Mouse (Mus musculus) intestine, embryonic 14.5 days (tissue): ENCODE data around the gene Sde2. TPM values are rescaled to one million over a fixed set of nuclear protein-coding genes. Genes with fewer than 3 reads are reported as not detected.

Source experiments
- ATAC-seq: fragments of 200-750 bp; cut with Nextera tagmentation; replicated peaks from 2 replicates; pipeline ENCODE4 v1.8.0; 2017; ENCODE audit warnings: low read depth, moderate number of reproducible peaks, moderate TSS enrichment, moderate library complexity; ENCODE audit not compliant: low FRiP score, low TSS enrichment
- DNase-seq: peaks from one replicate; pipeline ENCODE4 v3.0.0-alpha.2; 2018; ENCODE audit warnings: low spot score
- H3K27ac ChIP-seq: fragments of 300-500 bp; sonication (generic); 2 replicates; pipeline ENCODE4 v1.5.1; 2014; ENCODE audit warnings: low read depth, mild to moderate bottlenecking, control low read depth
- H3K27me3 ChIP-seq: fragments of 300-500 bp; sonication (generic); replicated peaks from 2 replicates; pipeline ENCODE4 v1.6.1; 2014; ENCODE audit warnings: low read length, control low read depth; ENCODE audit not compliant: control insufficient read depth, insufficient read depth
- H3K36me3 ChIP-seq: fragments of 300-500 bp; sonication (generic); 2 replicates; pipeline ENCODE4 v1.6.1; 2014; ENCODE audit warnings: low read length, control low read depth; ENCODE audit not compliant: control insufficient read depth, insufficient read depth
- H3K4me1 ChIP-seq: fragments of 300-500 bp; sonication (generic); replicated peaks from 2 replicates; pipeline ENCODE4 v1.6.1; 2014; ENCODE audit warnings: low read length, control low read depth, mixed read lengths; ENCODE audit not compliant: control insufficient read depth, insufficient read depth
- H3K4me2 ChIP-seq: fragments of 300-500 bp; sonication (generic); 2 replicates; pipeline ENCODE4 v1.6.1; 2014; ENCODE audit warnings: low read length
- H3K4me3 ChIP-seq: fragments of 300-500 bp; sonication (generic); 2 replicates; pipeline ENCODE4 v1.5.1; 2014; ENCODE audit warnings: low read depth, low read length, control low read depth, mixed read lengths
- H3K9ac ChIP-seq: fragments of 300-500 bp; sonication (generic); 2 replicates; pipeline ENCODE4 v1.6.1; 2014; ENCODE audit warnings: mild to moderate bottlenecking, low read length
- H3K9me3 ChIP-seq: fragments of 300-500 bp; sonication (generic); 2 replicates; pipeline ENCODE4 v1.6.1; 2016; ENCODE audit warnings: low read length, control low read depth; ENCODE audit not compliant: control insufficient read depth
- WGBS: fragments of 180-500 bp; shearing (Covaris S2); extraction: QIAGEN DNeasy Blood & Tissue Kit; methylation state at CpG from one replicate; pipeline ENCODE4 v1.1.7; 2014; 5-methylcytosine and 5-hydroxymethylcytosine counted together
- polyA plus RNA-seq: library from polyadenylated mRNA; unstranded; fragments of >200 nt; fragmentation: Nextera tagmentation; extraction: Ambion mirVana; gene quantifications from 2 replicates; pipeline ENCODE4 v1.2.1, GENCODE M21; 2014

Gene Sde2
- polyA plus RNA-seq, 1 experiment from 2014 or later, result 31.4 TPM

GRCm38 (mm10) chr1:180866001-180866400 is 15.1 kb downstream of the Sde2 start:
- ATAC-seq, result no peak
- no peak for DNase-seq
- H3K36me3 ChIP-seq, result peaks cover 67% of the 10 kb centered on the region
- 87% methylated on average over 7 of the region's 7 CpGs for WGBS
- no peaks in the 10 kb centered on the region for H3K9me3 ChIP-seq
- no peak overlapping the region for H3K4me2 ChIP-seq
- H3K27ac ChIP-seq, result no peak overlapping the region
- H3K9ac ChIP-seq, result no peak overlapping the region
- no peak overlapping the region for H3K4me3 ChIP-seq
- H3K4me1 ChIP-seq, result no peaks in the 10 kb centered on the region
- H3K27me3 ChIP-seq, result no peaks in the 10 kb centered on the region

- H3K4me3 ChIP-seq, result no peak overlapping the region
- ATAC-seq (no peak), DNase-seq (no peak)
- 52% methylated on average over 13 of the region's 13 CpGs for WGBS
- H3K36me3 ChIP-seq, result peaks cover 30% of the 10 kb centered on the region
- H3K27ac ChIP-seq, result no peak overlapping the region; the same call in 1 of the 2 replicates
- H3K27me3 ChIP-seq, result no peaks in the 10 kb centered on the region
- no peak overlapping the region for H3K4me2 ChIP-seq
- no peaks in the 10 kb centered on the region for H3K9me3 ChIP-seq
- no peaks in the 10 kb centered on the region for H3K4me1 ChIP-seq
- no peak overlapping the region for H3K9ac ChIP-seq
These were observed 19.3 kb downstream of the Sde2 start for GRCm38 (mm10) chr1:180870122-180870650.

- H3K27me3 ChIP-seq, result no peaks in the 10 kb centered on the region
- H3K36me3 ChIP-seq, result no peaks in the 10 kb centered on the region
- H3K9ac ChIP-seq, result no peak overlapping the region
- no peaks in the 10 kb centered on the region for H3K9me3 ChIP-seq
- H3K4me2 ChIP-seq, result no peak overlapping the region
- ATAC-seq, result no peak; the same call in 1 of the 2 replicates
- H3K4me3 ChIP-seq, result no peak overlapping the region
- H3K4me1 ChIP-seq, result no peaks in the 10 kb centered on the region
- peak; percentile 65 for DNase-seq
- H3K27ac ChIP-seq, result no peak overlapping the region
- 21% methylated on average over 9 of the region's 9 CpGs for WGBS
These were observed 23.0 kb downstream of the Sde2 start for GRCm38 (mm10) chr1:180873861-180874484.

DNA sequence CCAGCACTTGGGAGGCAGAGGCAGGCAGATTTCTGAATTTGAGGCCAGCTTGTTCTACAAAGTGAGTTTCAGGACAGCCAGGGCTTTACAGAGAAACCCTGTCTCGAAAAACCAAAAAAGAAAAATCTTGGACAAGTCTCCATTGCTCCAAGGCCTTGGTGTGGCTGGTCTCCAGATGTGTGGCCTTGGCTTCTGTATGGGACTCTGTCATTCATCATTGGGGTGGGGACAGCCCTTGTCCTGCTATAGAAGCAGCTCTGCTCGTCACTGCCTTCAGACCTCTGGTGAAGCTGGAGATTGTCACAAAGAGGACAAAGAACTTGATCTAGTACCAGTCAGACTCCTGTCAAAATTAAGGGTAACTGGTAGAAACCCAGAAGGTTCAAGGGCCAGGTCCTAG is 23.7 kb downstream of the Sde2 start:
- Histone ChIP-seq H3K9me3 (no peaks in the 10 kb centered on the region), H3K27me3 (no peaks in the 10 kb centered on the region), H3K36me3 (no peaks in the 10 kb centered on the region), H3K9ac (no peak overlapping the region), H3K4me2 (no peak overlapping the region), H3K27ac (no peak overlapping the region), H3K4me1 (no peaks in the 10 kb centered on the region), H3K4me3 (no peak overlapping the region)
- ATAC-seq, result no peak
- 81% methylated on average over 2 of the region's 2 CpGs for WGBS
- DNase-seq, result no peak

DNA sequence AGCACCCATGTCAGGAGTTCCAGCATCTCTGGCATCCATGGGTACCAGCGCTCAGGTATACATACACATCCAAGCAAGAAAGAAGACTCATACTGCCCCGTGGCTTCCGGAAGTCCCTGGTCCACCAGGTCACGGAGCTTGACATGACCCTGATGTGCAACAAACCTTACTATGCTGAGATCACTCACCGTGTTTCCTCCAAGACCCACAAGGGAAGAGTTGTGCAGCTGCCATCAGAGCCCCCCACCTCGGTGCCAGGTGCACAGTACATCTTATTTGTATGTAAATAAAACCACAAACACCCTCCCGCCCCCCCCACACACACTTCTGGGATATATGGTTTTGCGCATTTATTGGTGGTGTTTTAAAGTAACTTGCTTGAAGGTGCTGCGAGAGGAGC is 24.2 kb downstream of the Sde2 start:
- H3K27ac ChIP-seq, result no peak overlapping the region
- H3K9me3 ChIP-seq, result no peaks in the 10 kb centered on the region
- no peaks in the 10 kb centered on the region for H3K36me3 ChIP-seq
- no peaks in the 10 kb centered on the region for H3K4me1 ChIP-seq
- no peak for DNase-seq
- 82% methylated on average over 9 of the region's 9 CpGs for WGBS
- no peaks in the 10 kb centered on the region for H3K27me3 ChIP-seq
- H3K9ac ChIP-seq, result no peak overlapping the region
- no peak overlapping the region for H3K4me3 ChIP-seq
- H3K4me2 ChIP-seq, result no peak overlapping the region
- no peak for ATAC-seq

DNA sequence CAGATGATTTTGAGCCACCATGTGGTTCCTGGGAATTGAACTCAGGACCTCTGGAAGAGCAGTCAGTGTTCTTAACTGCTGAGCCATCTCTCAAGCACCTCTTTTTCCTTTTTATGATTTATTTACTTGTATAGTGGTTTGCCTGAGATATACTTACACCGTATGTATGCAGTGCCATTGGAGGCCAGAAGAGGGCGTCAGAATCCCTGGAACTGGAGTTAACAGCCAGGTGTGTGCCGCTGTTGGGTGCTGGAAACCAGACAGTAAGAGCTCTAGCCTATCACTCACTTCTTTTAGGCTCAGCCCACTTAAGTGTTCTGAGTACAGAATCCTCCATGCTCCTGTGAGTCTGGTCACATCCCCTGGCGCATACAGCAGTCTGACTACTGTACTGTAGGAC is 26.5 kb downstream of the Sde2 start:
- H3K27me3 ChIP-seq, result no peaks in the 10 kb centered on the region
- no peaks in the 10 kb centered on the region for H3K4me1 ChIP-seq
- DNase-seq (no peak), ATAC-seq (no peak)
- no peaks in the 10 kb centered on the region for H3K36me3 ChIP-seq
- WGBS, result 77% methylated on average over 4 of the region's 4 CpGs
- H3K27ac ChIP-seq, result no peak overlapping the region
- no peaks in the 10 kb centered on the region for H3K9me3 ChIP-seq
- no peak overlapping the region for H3K9ac ChIP-seq
- no peak overlapping the region for H3K4me3 ChIP-seq
- H3K4me2 ChIP-seq, result no peak overlapping the region

- DNase-seq, result no peak
- Histone ChIP-seq H3K9me3 (no peaks in the 10 kb centered on the region), H3K4me1 (0 out of 2 replicates have a peak, but pooled peaks cover 5% of the 10 kb centered on the region), H3K27ac (no peak overlapping the region), H3K27me3 (no peaks in the 10 kb centered on the region), H3K4me3 (no peak overlapping the region), H3K9ac (no peak overlapping the region), H3K4me2 (no peak overlapping the region), H3K36me3 (no peaks in the 10 kb centered on the region)
- ATAC-seq, result no peak
- 77% methylated on average over 3 of the region's 3 CpGs for WGBS
These were observed 30.8 kb downstream of the Sde2 start for GRCm38 (mm10) chr1:180881768-180882167.

- Histone ChIP-seq H3K27me3 (no peaks in the 10 kb centered on the region), H3K9ac (no peak overlapping the region), H3K36me3 (no peaks in the 10 kb centered on the region), H3K27ac (no peak overlapping the region), H3K4me1 (peaks cover 12% of the 10 kb centered on the region), H3K9me3 (no peaks in the 10 kb centered on the region), H3K4me3 (no peak overlapping the region), H3K4me2 (no peak overlapping the region)
- ATAC-seq, result no peak
- 17% methylated on average over 7 of the region's 7 CpGs for WGBS
- no peak for DNase-seq
These were observed 32.8 kb downstream of the Sde2 start for GRCm38 (mm10) chr1:180883731-180884130.

- H3K36me3 ChIP-seq, result no peaks in the 10 kb centered on the region
- no peaks in the 10 kb centered on the region for H3K27me3 ChIP-seq
- DNase-seq, result no peak
- H3K4me2 ChIP-seq, result no peak overlapping the region
- H3K27ac ChIP-seq, result no peak overlapping the region
- no peak overlapping the region for H3K4me3 ChIP-seq
- 68% methylated on average over 9 of the region's 9 CpGs for WGBS
- H3K4me1 ChIP-seq, result peaks cover 18% of the 10 kb centered on the region
- no peak for ATAC-seq
- no peak overlapping the region for H3K9ac ChIP-seq
- no peaks in the 10 kb centered on the region for H3K9me3 ChIP-seq
These were observed 33.6 kb downstream of the Sde2 start for GRCm38 (mm10) chr1:180884484-180884883.
